Mouse (Mus musculus) limb, embryonic 14.5 days (tissue): ENCODE measurements around the gene Dcdc2c. TPM values are rescaled to one million over a fixed set of nuclear protein-coding genes. Genes with fewer than 3 reads are reported as not detected.
A peak's percentile ranks its signal among the peaks of the same experiment; 100 is the strongest.

Experiments
- ATAC-seq: fragments of 200-750 bp; cut with Nextera tagmentation; 2 replicates; pipeline ENCODE4 v1.8.0; 2017; ENCODE audit warnings: low read depth, moderate number of reproducible peaks, moderate TSS enrichment; ENCODE audit not compliant: low FRiP score
- DNase-seq: peaks from one replicate; pipeline ENCODE4 v3.0.0-alpha.2; 2015; ENCODE audit warnings: low spot score
- H3K27ac ChIP-seq: fragments of 300-500 bp; sonication (generic); replicated peaks from 2 replicates; pipeline ENCODE4 v1.5.1; 2014; ENCODE audit warnings: low read depth, mild to moderate bottlenecking, low read length, moderate library complexity, mixed read lengths
- H3K27me3 ChIP-seq: fragments of 300-500 bp; sonication (generic); 2 replicates; pipeline ENCODE4 v1.6.1; 2014; ENCODE audit warnings: low read length, mixed read lengths; ENCODE audit not compliant: control insufficient read depth, insufficient read depth
- H3K36me3 ChIP-seq: fragments of 300-500 bp; sonication (generic); 2 replicates; pipeline ENCODE4 v1.6.1; 2014; ENCODE audit warnings: mild to moderate bottlenecking, low read length, moderate library complexity, mixed read lengths; ENCODE audit not compliant: control insufficient read depth, insufficient read depth
- H3K4me1 ChIP-seq: fragments of 300-500 bp; sonication (generic); 2 replicates; pipeline ENCODE4 v1.6.1; 2014; ENCODE audit warnings: antibody characterized with exemption, low read length, mixed read lengths; ENCODE audit not compliant: control insufficient read depth, insufficient read depth
- H3K4me2 ChIP-seq: fragments of 300-500 bp; sonication (generic); replicated peaks from 2 replicates; pipeline ENCODE4 v1.6.1; 2014; ENCODE audit warnings: low read depth, mild to moderate bottlenecking, low read length, moderate library complexity; ENCODE audit not compliant: severe bottlenecking
- H3K4me3 ChIP-seq: fragments of 300-500 bp; sonication (generic); replicated peaks from 2 replicates; pipeline ENCODE4 v1.5.1; 2014; ENCODE audit warnings: low read length
- H3K9ac ChIP-seq: fragments of 300-500 bp; sonication (generic); 2 replicates; pipeline ENCODE4 v1.6.1; 2014; ENCODE audit warnings: mild to moderate bottlenecking, low read depth, low read length, moderate library complexity; ENCODE audit not compliant: severe bottlenecking
- H3K9me3 ChIP-seq: fragments of 300-500 bp; sonication (generic); 2 replicates; pipeline ENCODE4 v1.6.1; 2016; ENCODE audit warnings: low read length; ENCODE audit not compliant: control insufficient read depth
- POLR2A ChIP-seq: fragments of 200-500 bp; IDR thresholded peaks from 2 replicates; pipeline ENCODE4 v1.8.0; 2012; ENCODE audit warnings: inconsistent platforms, mild to moderate bottlenecking, moderate library complexity, borderline replicate concordance; ENCODE audit not compliant: insufficient read depth, insufficient read length; ENCODE audit errors: extremely low read depth
- WGBS: fragments of 180-500 bp; shearing (Covaris S2); extraction: QIAGEN DNeasy Blood & Tissue Kit; methylation state at CpG from one replicate; pipeline ENCODE4 v1.1.7; 2014; 5-methylcytosine and 5-hydroxymethylcytosine counted together
- polyA plus RNA-seq, 2 experiments: library from polyadenylated mRNA; depleted of rRNA in 1 of 2; stranded (reverse) in 1 of 2; unstranded in 1 of 2; fragments of >200 nt; fragmentation: Nextera tagmentation in 1 of 2; extraction: Ambion mirVana in 1 of 2; gene quantifications; 2 replicates each; pipeline versions ENCODE4 v1.2.1 to v1.2.3; 2012 to 2014

The Dcdc2c gene
- polyA plus RNA-seq, 2 experiments: 0.06 TPM; not detected in 1

GRCm38 (mm10) chr12:28578147-28578546, 25.9 kb upstream of the Dcdc2c start:
- Histone ChIP-seq H3K9ac (no peak overlapping the region), H3K4me2 (no peak overlapping the region), H3K9me3 (no peaks in the 10 kb centered on the region), H3K27ac (no peak overlapping the region), H3K36me3 (no peaks in the 10 kb centered on the region), H3K27me3 (no peaks in the 10 kb centered on the region), H3K4me1 (no peaks in the 10 kb centered on the region), H3K4me3 (no peak overlapping the region)
- no peak for TF ChIP-seq POLR2A
- ATAC-seq: no peak
- no peak for DNase-seq
- 85% methylated on average over 3 of the region's 3 CpGs for WGBS

GRCm38 (mm10) chr12:28575366-28576070, 23.3 kb upstream of the Dcdc2c start:
- TF ChIP-seq POLR2A: no peak
- Histone ChIP-seq H3K9me3 (no peaks in the 10 kb centered on the region), H3K4me2 (no peak overlapping the region), H3K4me3 (no peak overlapping the region), H3K9ac (no peak overlapping the region), H3K4me1 (no peaks in the 10 kb centered on the region), H3K27me3 (no peaks in the 10 kb centered on the region), H3K36me3 (no peaks in the 10 kb centered on the region), H3K27ac (no peak overlapping the region)
- DNase-seq: no peak
- 73% methylated on average over 6 of the region's 6 CpGs for WGBS
- ATAC-seq: no peak

DNA sequence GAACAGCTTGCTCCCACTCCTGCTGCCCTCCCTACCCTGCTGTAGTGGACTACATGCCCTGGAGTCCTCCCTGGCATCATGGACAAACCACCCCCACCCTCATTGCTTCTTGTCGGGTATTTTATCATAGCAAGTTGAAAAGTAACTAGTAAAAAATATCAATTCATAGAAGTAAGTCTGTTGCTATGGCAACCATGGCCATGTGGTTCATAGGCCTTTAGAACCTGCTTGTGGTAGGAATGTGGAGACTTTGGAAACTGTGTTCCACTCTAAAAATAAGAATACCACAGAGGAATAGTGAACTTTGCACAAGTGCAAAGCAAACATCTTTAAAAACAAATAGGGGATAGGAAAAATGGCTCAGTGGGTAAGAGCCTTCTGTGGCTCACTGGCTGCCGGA, 20.0 kb upstream of the Dcdc2c start:
- Histone ChIP-seq H3K4me3 (no peak overlapping the region), H3K27me3 (no peaks in the 10 kb centered on the region), H3K9ac (no peak overlapping the region), H3K9me3 (no peaks in the 10 kb centered on the region), H3K36me3 (no peaks in the 10 kb centered on the region), H3K27ac (no peak overlapping the region), H3K4me1 (no peaks in the 10 kb centered on the region), H3K4me2 (no peak overlapping the region)
- ATAC-seq (no peak), DNase-seq (peak; percentile 15)
- 75% methylated on average over 2 of the region's 2 CpGs for WGBS
- no peak for TF ChIP-seq POLR2A

- Histone ChIP-seq H3K27ac (no peak overlapping the region), H3K27me3 (no peaks in the 10 kb centered on the region), H3K9me3 (no peaks in the 10 kb centered on the region), H3K4me1 (peaks cover 8% of the 10 kb centered on the region), H3K9ac (no peak overlapping the region), H3K4me2 (0 out of 2 replicates have a peak overlapping the region, but pooled peaks have one; percentile 7), H3K36me3 (no peaks in the 10 kb centered on the region), H3K4me3 (no peak overlapping the region)
- no peak for TF ChIP-seq POLR2A
- DNase-seq (no peak), ATAC-seq (no peak)
- WGBS: 63% methylated on average over 18 of the region's 18 CpGs
These were observed 424 bp downstream of the Dcdc2c start for GRCm38 (mm10) chr12:28551775-28552174.

- Histone ChIP-seq H3K9ac (no peak overlapping the region), H3K27me3 (no peaks in the 10 kb centered on the region), H3K4me2 (no peak overlapping the region), H3K36me3 (no peaks in the 10 kb centered on the region), H3K4me3 (no peak overlapping the region), H3K4me1 (peaks cover 8% of the 10 kb centered on the region), H3K27ac (0 out of 2 replicates have a peak overlapping the region, but pooled peaks have one; percentile 9), H3K9me3 (no peaks in the 10 kb centered on the region)
- TF ChIP-seq POLR2A: no peak
- peak; percentile 41; the same call in 1 of the 2 replicates for ATAC-seq
- whole genome bisulfite sequencing: 31% methylated on average over 4 of the region's 4 CpGs
- peak; percentile 51 for DNase-seq
These were observed 3.3 kb downstream of the Dcdc2c start for GRCm38 (mm10) chr12:28548887-28549286.

DNA sequence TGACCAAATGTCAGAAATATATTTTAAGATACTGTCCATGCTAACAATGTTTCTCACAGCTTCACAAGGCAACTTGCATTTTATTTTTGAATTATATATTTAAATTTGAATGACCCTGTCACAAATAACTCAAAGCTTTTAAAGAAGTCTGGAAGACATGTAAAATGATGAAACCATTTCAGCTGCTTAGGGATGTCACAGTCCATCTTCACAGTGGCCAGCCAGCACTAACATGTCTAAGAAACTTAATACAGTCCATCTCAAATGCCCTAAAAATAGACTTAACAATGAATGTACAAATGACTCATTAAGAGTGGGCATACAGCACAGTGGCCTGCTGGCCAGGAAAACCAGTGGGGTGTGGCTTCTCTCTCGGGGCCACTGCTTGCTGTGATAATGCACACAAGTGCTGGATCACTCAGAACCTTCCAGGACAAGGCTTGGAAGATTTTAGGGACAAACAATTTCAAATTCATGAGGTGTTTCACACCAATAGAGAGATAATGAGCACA, 37.9 kb downstream of the Dcdc2c start:
- Histone ChIP-seq H3K4me2 (no peak overlapping the region), H3K27me3 (no peaks in the 10 kb centered on the region), H3K36me3 (no peaks in the 10 kb centered on the region), H3K27ac (no peak overlapping the region), H3K9me3 (no peaks in the 10 kb centered on the region), H3K9ac (no peak overlapping the region), H3K4me3 (no peak overlapping the region), H3K4me1 (no peaks in the 10 kb centered on the region)
- WGBS: 56% methylated on average over 1 of the region's 1 CpGs
- DNase-seq (no peak), ATAC-seq (no peak)
- TF ChIP-seq POLR2A: no peak
